Mouse (Mus musculus): ENCODE data around the gene Hs6st1. TPM values are rescaled to one million over a fixed set of nuclear protein-coding genes. Genes with fewer than 3 reads are reported as not detected.

Gene Hs6st1
- polyA plus RNA-seq, 1 experiment, result 53.7 TPM

DNA sequence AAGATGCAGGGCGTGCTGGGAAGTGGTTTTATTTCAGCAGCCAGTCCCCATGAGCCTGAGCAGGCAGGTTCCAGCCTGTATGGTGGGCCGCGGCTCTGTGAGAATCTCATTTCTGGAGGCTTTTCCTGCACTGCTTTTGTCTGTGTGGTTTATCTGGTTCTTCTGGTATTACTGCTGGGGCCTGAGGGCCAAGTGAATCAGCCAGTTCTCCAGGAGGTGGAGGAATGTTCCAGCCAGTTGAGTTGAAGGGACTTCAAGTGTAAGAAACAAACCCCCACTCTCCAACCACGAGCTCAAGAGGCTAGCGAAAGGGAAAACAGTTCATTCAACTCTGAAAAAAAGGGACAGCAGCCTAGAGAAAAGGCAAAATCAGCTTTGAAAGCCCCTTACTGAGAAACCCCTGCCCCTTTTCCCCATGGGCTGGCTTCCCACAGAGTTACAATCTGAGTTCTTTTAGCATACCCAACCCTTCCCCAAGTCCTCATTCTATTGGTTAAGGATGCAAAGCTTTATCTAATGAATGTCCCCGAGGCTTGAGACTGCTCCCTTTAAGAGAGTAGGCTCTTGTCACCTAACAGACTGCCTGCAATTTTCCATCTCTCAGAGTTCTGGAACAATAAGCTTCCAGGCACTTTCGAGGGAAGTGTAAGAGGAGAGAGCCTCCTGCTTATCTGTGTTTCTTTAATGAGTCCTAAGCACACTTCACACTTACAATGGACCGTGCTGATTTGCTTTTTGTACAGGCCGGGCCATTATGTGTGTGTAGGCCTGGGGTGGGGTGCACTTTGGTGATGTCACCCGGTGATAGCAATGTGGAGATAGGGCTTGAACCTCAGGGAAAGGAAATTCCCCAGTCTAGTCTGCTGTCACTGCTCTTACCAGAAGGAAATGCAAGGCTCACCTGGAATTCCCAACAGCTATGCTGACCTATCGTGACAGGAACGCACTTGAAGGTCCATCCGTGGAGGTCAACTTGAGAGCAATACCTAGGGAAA lies 7.9 kb upstream of the Hs6st1 start:
- Histone ChIP-seq H3K4me1 (ENCODE audit: control insufficient read depth, insufficient read depth, insufficient read length, low read length) (peaks cover 3% of the 10 kb centered on the region), H3K27me3 (ENCODE audit: control insufficient read depth, insufficient read depth, low read length) (no peaks in the 10 kb centered on the region), H3K4me3 (ENCODE audit: low read depth, low read length) (no peak overlapping the region), H3K27ac (ENCODE audit: insufficient read depth, low read depth, low read length) (no peak overlapping the region), H3K36me3 (ENCODE audit: control insufficient read depth, insufficient read depth, low read length) (no peaks in the 10 kb centered on the region)
- WGBS, result 54% methylated on average over 13 of the region's 13 CpGs
- TF ChIP-seq POLR2A (IDR thresholded peaks at IDR 0.05; ENCODE audit: low read depth, low read length) (no peak), CTCF (IDR thresholded peaks at IDR 0.05; ENCODE audit: extremely low read depth, insufficient read length, insufficient replicate concordance, low read depth, low read length) (no peak)

DNA sequence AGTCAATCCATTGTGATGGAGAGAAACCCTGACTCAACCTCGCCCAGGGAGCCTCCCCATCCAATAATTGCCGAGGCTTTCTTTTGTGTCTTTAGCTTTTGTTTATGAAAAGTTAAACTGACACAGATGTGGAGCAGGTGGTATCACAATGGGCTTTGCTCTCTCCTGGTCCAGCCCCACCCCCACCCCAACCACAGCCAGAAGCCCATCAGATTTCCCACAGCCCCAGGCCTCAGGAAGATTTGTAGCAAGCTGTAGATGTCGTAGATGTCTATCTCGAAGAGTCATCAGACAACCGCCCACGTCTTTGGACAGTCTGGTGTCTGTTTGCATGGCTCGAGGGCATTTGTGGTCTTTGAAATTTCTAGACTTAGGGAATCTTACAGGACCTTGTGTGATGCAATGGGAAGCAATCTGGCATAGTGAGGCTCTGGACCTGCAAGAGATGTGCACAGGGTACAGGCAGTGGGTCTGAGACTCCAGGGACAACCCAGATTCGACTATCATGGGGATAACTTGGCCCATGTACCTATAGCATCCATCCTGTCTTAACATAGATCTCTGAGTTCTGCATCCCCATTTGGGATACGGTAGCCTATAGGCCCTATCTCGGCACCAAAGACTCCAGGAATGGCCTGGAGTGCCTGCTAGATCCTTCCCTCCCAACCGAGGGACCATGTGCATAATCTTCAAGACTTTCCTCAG lies 6.8 kb upstream of the Hs6st1 start:
- Histone ChIP-seq H3K27ac (ENCODE audit: insufficient read depth, low read depth, low read length) (no peak overlapping the region), H3K36me3 (ENCODE audit: control insufficient read depth, insufficient read depth, low read length) (no peaks in the 10 kb centered on the region), H3K4me3 (ENCODE audit: low read depth, low read length) (no peak overlapping the region), H3K27me3 (ENCODE audit: control insufficient read depth, insufficient read depth, low read length) (no peaks in the 10 kb centered on the region), H3K4me1 (ENCODE audit: control insufficient read depth, insufficient read depth, insufficient read length, low read length) (peaks cover 3% of the 10 kb centered on the region)
- TF ChIP-seq CTCF (IDR thresholded peaks at IDR 0.05; ENCODE audit: extremely low read depth, insufficient read length, insufficient replicate concordance, low read depth, low read length) (no peak), POLR2A (IDR thresholded peaks at IDR 0.05; ENCODE audit: low read depth, low read length) (no peak)
- WGBS, result 91% methylated on average over 11 of the region's 11 CpGs

DNA sequence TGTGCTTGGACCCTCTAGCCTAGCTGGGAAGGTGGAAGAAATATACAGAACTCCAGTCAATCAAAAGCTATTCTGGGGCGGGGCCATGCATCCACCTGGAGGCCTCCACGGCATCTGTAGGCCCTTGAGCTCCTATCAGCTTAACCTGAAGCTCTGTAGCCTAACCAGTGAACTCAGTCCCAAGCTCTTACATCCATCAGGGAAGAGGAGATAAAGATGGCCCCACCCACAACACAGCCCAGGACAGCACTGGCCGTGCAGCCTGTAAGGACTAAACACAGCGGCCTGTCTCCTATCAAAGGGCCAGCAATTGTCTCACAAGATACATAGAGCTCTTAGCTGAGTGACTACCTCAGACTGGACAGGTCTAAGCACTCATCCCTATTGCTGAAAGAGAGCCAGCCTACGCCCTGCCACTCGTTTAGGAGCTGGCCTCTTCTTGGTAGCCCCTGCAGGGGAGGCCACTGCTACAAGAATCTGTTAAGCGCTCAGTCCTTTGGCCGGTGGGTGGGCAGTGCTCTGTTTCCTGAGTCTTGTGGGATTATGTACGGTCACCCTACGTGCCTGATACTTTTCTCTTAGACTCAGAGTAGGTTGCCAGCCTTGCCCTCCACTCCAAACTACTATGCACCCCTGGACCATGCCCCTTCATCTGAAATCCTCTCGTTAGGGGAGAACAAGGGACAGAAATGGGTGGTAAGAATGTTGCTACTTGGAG lies 6.0 kb upstream of the Hs6st1 start:
- H3K27ac ChIP-seq (ENCODE audit: insufficient read depth, low read depth, low read length), result no peak overlapping the region
- no peaks in the 10 kb centered on the region for H3K36me3 ChIP-seq (ENCODE audit: control insufficient read depth, insufficient read depth, low read length)
- peaks cover 3% of the 10 kb centered on the region for H3K4me1 ChIP-seq (ENCODE audit: control insufficient read depth, insufficient read depth, insufficient read length, low read length)
- H3K4me3 ChIP-seq (ENCODE audit: low read depth, low read length), result no peak overlapping the region
- TF ChIP-seq CTCF (IDR thresholded peaks at IDR 0.05; ENCODE audit: extremely low read depth, insufficient read length, insufficient replicate concordance, low read depth, low read length) (no peak), POLR2A (IDR thresholded peaks at IDR 0.05; ENCODE audit: low read depth, low read length) (no peak)
- H3K27me3 ChIP-seq (ENCODE audit: control insufficient read depth, insufficient read depth, low read length), result no peaks in the 10 kb centered on the region
- whole genome bisulfite sequencing, result 85% methylated on average over 11 of the region's 11 CpGs

DNA sequence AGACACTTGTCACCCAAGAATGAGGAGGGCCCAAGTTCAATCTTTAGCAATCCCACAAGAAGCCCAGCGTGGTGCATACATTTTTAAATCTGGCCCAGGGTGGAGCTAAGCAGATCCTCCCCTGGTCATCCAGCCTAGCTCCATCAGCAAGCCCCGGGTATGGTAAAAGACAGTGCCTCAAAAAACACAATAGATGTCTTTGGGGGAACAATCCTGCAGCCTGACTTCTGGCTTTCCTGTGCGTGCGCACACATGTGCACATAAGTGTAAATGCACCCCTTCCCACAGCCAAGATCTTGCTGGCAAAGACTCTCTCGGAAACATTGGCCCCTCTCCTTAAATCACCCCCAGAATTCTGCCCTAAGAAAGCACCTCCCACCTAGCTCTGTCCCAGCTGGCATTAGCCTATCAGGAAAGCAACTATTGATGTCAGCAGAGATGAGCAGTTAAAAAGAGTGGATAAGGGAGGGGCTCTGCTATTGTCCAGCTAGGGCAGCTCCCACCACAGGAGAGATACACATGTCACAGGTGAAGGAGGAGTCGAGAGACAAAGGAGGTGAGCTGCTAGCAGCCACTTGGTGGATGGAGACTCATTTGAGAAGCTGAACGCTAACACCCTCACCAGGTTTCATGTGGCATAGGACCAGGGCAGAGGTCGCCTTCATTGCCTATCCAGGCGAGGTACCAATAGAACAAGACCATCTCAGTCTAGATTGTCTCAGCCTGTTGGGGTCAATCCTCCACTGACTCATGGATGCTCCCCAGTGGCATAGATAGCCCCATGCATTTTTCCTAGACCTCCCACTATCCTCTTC lies 5.2 kb upstream of the Hs6st1 start:
- Histone ChIP-seq H3K27ac (ENCODE audit: insufficient read depth, low read depth, low read length) (no peak overlapping the region), H3K27me3 (ENCODE audit: control insufficient read depth, insufficient read depth, low read length) (no peaks in the 10 kb centered on the region), H3K4me1 (ENCODE audit: control insufficient read depth, insufficient read depth, insufficient read length, low read length) (peaks cover 7% of the 10 kb centered on the region), H3K36me3 (ENCODE audit: control insufficient read depth, insufficient read depth, low read length) (no peaks in the 10 kb centered on the region), H3K4me3 (ENCODE audit: low read depth, low read length) (no peak overlapping the region)
- TF ChIP-seq CTCF (IDR thresholded peaks at IDR 0.05; ENCODE audit: extremely low read depth, insufficient read length, insufficient replicate concordance, low read depth, low read length) (no peak), POLR2A (IDR thresholded peaks at IDR 0.05; ENCODE audit: low read depth, low read length) (no peak)
- 84% methylated on average over 9 of the region's 9 CpGs for WGBS

DNA sequence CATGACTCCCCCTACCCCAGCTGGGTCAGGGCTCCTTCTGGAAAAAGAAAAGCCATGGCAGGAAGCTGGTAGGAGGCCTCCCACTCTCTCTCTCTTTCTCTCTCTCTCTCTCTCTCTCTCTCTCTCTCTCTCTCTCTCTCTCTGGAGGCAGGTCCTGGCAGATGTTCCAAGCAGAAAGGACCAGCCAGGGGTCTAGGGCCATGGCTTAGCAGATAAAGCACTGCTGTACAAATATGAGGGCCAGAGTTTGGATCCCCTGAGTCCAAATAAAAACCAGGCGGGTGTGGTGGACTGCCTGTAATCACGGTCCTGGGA lies 4.6 kb upstream of the Hs6st1 start:
- peaks cover 7% of the 10 kb centered on the region for H3K4me1 ChIP-seq (ENCODE audit: control insufficient read depth, insufficient read depth, insufficient read length, low read length)
- H3K27ac ChIP-seq (ENCODE audit: insufficient read depth, low read depth, low read length), result no peak overlapping the region
- TF ChIP-seq CTCF (IDR thresholded peaks at IDR 0.05; ENCODE audit: extremely low read depth, insufficient read length, insufficient replicate concordance, low read depth, low read length), result no peak
- TF ChIP-seq POLR2A (IDR thresholded peaks at IDR 0.05; ENCODE audit: low read depth, low read length), result no peak
- no peaks in the 10 kb centered on the region for H3K36me3 ChIP-seq (ENCODE audit: control insufficient read depth, insufficient read depth, low read length)
- H3K4me3 ChIP-seq (ENCODE audit: low read depth, low read length), result no peak overlapping the region
- WGBS, result 77% methylated on average over 2 of the region's 2 CpGs
- no peaks in the 10 kb centered on the region for H3K27me3 ChIP-seq (ENCODE audit: control insufficient read depth, insufficient read depth, low read length)

DNA sequence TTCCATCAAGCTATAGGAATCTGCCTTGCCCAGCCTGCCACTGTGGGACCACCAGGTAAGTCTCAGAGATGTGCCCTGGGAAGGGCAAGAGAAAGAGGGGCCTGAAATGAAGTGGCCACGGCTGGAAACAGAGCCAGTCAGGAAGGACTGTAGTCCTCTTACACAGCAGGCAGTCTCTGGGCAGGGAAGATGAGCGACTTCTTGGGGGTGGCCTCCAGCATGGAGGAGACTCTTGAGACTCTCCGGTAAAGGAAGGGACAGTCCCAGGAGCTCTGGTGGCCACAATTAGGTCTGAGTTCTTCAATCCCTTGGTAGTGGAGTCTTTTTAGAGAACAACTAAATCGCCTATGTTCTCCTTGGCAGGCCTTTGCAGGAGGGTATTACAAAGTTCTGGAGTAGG lies 4.0 kb upstream of the Hs6st1 start:
- H3K27me3 ChIP-seq (ENCODE audit: control insufficient read depth, insufficient read depth, low read length), result no peaks in the 10 kb centered on the region
- 64% methylated on average over 4 of the region's 4 CpGs for WGBS
- TF ChIP-seq CTCF (IDR thresholded peaks at IDR 0.05; ENCODE audit: extremely low read depth, insufficient read length, insufficient replicate concordance, low read depth, low read length), result no peak
- TF ChIP-seq POLR2A (IDR thresholded peaks at IDR 0.05; ENCODE audit: low read depth, low read length), result no peak
- H3K4me1 ChIP-seq (ENCODE audit: control insufficient read depth, insufficient read depth, insufficient read length, low read length), result peaks cover 7% of the 10 kb centered on the region
- H3K27ac ChIP-seq (ENCODE audit: insufficient read depth, low read depth, low read length), result no peak overlapping the region
- no peak overlapping the region for H3K4me3 ChIP-seq (ENCODE audit: low read depth, low read length)
- no peaks in the 10 kb centered on the region for H3K36me3 ChIP-seq (ENCODE audit: control insufficient read depth, insufficient read depth, low read length)

All from small intestine, adult 2 months (tissue).